Mouse (Mus musculus): ENCODE data around the gene Lnx2.

GRCm38 (mm10) chr5:147125542-147126185, 49.3 kb upstream of the Lnx2 start:
- no peak for TF ChIP-seq CTCF (IDR thresholded peaks at IDR 0.05; ENCODE audit: low read depth)
- no peak for TF ChIP-seq EP300 (IDR thresholded peaks at IDR 0.05; ENCODE audit: low read depth)

Measured in liver, embryonic 14.5 days (tissue).